8 mouse cellular contexts compared by ENCODE assay signal in genomic region chr11:58640272-58640867, GRCm38 (mm10). TPM values are rescaled to one million over a fixed set of nuclear protein-coding genes. Genes with fewer than 3 reads are reported as not detected.
DNase-seq lines count a peak whose midpoint lies in the region; ATAC-seq and TF ChIP-seq lines count a peak whose summit lies in the region.

TSS of gene Trim58 (plus strand) at chr11:58640465.

- no peak for TF ChIP-seq POLR2A in brain, embryonic 14.5 days (IDR thresholded peaks at IDR 0.05; ENCODE audit: borderline replicate concordance, extremely low read depth, insufficient read depth, insufficient read length, poor library complexity, severe bottlenecking)

- peak within 1 kb of the TSS; percentile 45 for H3K4me3 ChIP-seq in hindbrain, postnatal 0 days (ENCODE audit: low read length)
- H3K4me3 ChIP-seq in midbrain, embryonic 11.5 days (ENCODE audit: low read depth, low read length) = peak within 1 kb of the TSS; percentile 36

- TF ChIP-seq CTCF in brain, embryonic 14.5 days (IDR thresholded peaks at IDR 0.05; ENCODE audit: borderline replicate concordance, extremely low read depth, insufficient read depth, insufficient read length) = no peak
- TF ChIP-seq CTCF in hindbrain, postnatal 0 days (IDR thresholded peaks at IDR 0.05; ENCODE audit: low read depth) = no peak

- 2% methylated on average over 34 of the region's 34 CpGs for WGBS in hindbrain, postnatal 0 days
- WGBS in midbrain, embryonic 11.5 days = 3% methylated on average over 34 of the region's 34 CpGs

- H3K27me3 ChIP-seq in hindbrain, postnatal 0 days (ENCODE audit: insufficient read depth, low read length) = no peaks in the 10 kb centered on the region
- H3K27me3 ChIP-seq in midbrain, embryonic 11.5 days (ENCODE audit: control insufficient read depth, insufficient read depth, low read length) = peaks cover 3% of the 10 kb centered on the region; the same call in 1 of the 2 replicates

- no peaks in the 10 kb centered on the region for H3K36me3 ChIP-seq in hindbrain, postnatal 0 days (ENCODE audit: insufficient read depth, low read length)
- H3K36me3 ChIP-seq in midbrain, embryonic 11.5 days (ENCODE audit: control insufficient read depth, insufficient read depth, low read length) = no peaks in the 10 kb centered on the region

- peak; percentile 2 to 4 for DNase-seq in left cerebral cortex, postnatal 25 days (ENCODE audit: low spot score in 2 of 2)
- DNase-seq in left cerebral cortex, postnatal 14 days (ENCODE audit: low spot score in 2 of 2) = no peak
- DNase-seq in brain, embryonic 14.5 days (ENCODE audit: low read depth) = peak; percentile 40
- DNase-seq in hindbrain, postnatal 0 days (ENCODE audit: low spot score) = peak; percentile 39
- DNase-seq in midbrain, embryonic 11.5 days (ENCODE audit: low spot score, missing footprints) = peak; percentile 94
- DNase-seq in thymus, adult 18-20 months = no peak
- no peak for DNase-seq in right cerebral cortex, postnatal 25 days

- H3K4me2 ChIP-seq in hindbrain, postnatal 0 days (ENCODE audit: low read depth, low read length) = peak within 1 kb of the TSS; percentile 90
- H3K4me2 ChIP-seq in midbrain, embryonic 11.5 days = peak within 1 kb of the TSS; percentile 78

- peak; percentile 54 for ATAC-seq in erythroblast, adult 5-6 weeks (replicated peaks; ENCODE audit: low FRiP score, poor library complexity, severe bottlenecking)
- peak; percentile 53; the same call in 1 of the 2 replicates for ATAC-seq in hindbrain, postnatal 0 days
- ATAC-seq in midbrain, embryonic 11.5 days (ENCODE audit: low FRiP score) = peak; percentile 46; the same call in 1 of the 2 replicates

- no peak within 1 kb of the TSS for H3K27ac ChIP-seq in hindbrain, postnatal 0 days
- no peak within 1 kb of the TSS for H3K27ac ChIP-seq in midbrain, embryonic 11.5 days (ENCODE audit: low read depth, low read length)

- H3K4me1 ChIP-seq in hindbrain, postnatal 0 days (ENCODE audit: insufficient read depth, low read length) = no peaks in the 10 kb centered on the region
- H3K4me1 ChIP-seq in midbrain, embryonic 11.5 days (ENCODE audit: control insufficient read depth, insufficient read depth, low read length) = peaks cover 5% of the 10 kb centered on the region

- intact Hi-C loops in left cerebral cortex, postnatal 25 days (cut with DNase I) = no loop called here
- intact Hi-C loops in left cerebral cortex, postnatal 14 days (cut with DNase I) = no loop called here

- H3K9ac ChIP-seq in hindbrain, postnatal 0 days (replicated peaks; ENCODE audit: low read length) = peak within 1 kb of the TSS; percentile 43
- peak within 1 kb of the TSS; percentile 64 for H3K9ac ChIP-seq in midbrain, embryonic 11.5 days (ENCODE audit: low read length)

- no peaks in the 10 kb centered on the region for H3K9me3 ChIP-seq in hindbrain, postnatal 0 days (ENCODE audit: low read length)
- H3K9me3 ChIP-seq in midbrain, embryonic 11.5 days (ENCODE audit: control insufficient read depth, low read length) = no peaks in the 10 kb centered on the region

RNA-seq across cellular contexts. Expression of gene Trim58, which starts in this region (rescaled TPM):
- total RNA-seq in left cerebral cortex, postnatal 25 days (2021) = not detected
- total RNA-seq in left cerebral cortex, postnatal 14 days (2021) = under 1 TPM in 1 of 2 experiments, not detected in 1; 0.15 TPM
- polyA plus RNA-seq in brain, embryonic 14.5 days (2012; rRNA removed) = 0.11 TPM in 1 of 2 replicates, not detected in the other
- total RNA-seq in erythroblast, adult 5-6 weeks (2015; ENCODE audit: low replicate concordance) = 320 and 369 TPM in 2 replicates
- 372 and 438 TPM in 2 replicates for total RNA-seq in erythroblast, adult 5-6 weeks (2017; ENCODE audit: low replicate concordance)
- total RNA-seq in hindbrain, postnatal 0 days (2014; rRNA removed) = 0.10 TPM in 1 of 2 replicates, not detected in the other
- 0.10 and 0.31 TPM in 2 replicates for polyA plus RNA-seq in hindbrain, postnatal 0 days (2015; fragmentation: Nextera tagmentation; extraction: Ambion mirVana)
- polyA plus RNA-seq in midbrain, embryonic 11.5 days (2014; fragmentation: Nextera tagmentation; extraction: Ambion mirVana) = 0.10 and 0.63 TPM in 2 replicates

Comparison
In these comparisons a context has a peak if more than half of its experiments do, and no peak if none do; other contexts are left out.
1. RNA of gene Trim58 (total RNA-seq): 320 to 438 TPM in erythroblast, adult 5-6 weeks; 0.15 TPM in left cerebral cortex, postnatal 14 days, 0.10 TPM in hindbrain, postnatal 0 days and not detected in left cerebral cortex, postnatal 25 days; every median in the first group is over 100 times any median in the second.
2. Peak in DNase-seq in left cerebral cortex, postnatal 25 days; RNA of the gene not detected or under 1 TPM.
3. Peak in DNase-seq in brain, embryonic 14.5 days; RNA of the gene not detected or under 1 TPM.
4. Peak in DNase-seq, ATAC-seq, H3K4me3 ChIP-seq, H3K9ac ChIP-seq and H3K4me2 ChIP-seq in hindbrain, postnatal 0 days; RNA of the gene not detected or under 1 TPM.
5. Peak in DNase-seq, ATAC-seq, H3K4me3 ChIP-seq, H3K9ac ChIP-seq and H3K4me2 ChIP-seq in midbrain, embryonic 11.5 days; RNA of the gene not detected or under 1 TPM.
6. Peak in every context shown above with its lines, with median percentiles within 50 percentile points of each other: ATAC-seq.